16 mouse cellular contexts compared by ENCODE assay signal in the genomic region with DNA sequence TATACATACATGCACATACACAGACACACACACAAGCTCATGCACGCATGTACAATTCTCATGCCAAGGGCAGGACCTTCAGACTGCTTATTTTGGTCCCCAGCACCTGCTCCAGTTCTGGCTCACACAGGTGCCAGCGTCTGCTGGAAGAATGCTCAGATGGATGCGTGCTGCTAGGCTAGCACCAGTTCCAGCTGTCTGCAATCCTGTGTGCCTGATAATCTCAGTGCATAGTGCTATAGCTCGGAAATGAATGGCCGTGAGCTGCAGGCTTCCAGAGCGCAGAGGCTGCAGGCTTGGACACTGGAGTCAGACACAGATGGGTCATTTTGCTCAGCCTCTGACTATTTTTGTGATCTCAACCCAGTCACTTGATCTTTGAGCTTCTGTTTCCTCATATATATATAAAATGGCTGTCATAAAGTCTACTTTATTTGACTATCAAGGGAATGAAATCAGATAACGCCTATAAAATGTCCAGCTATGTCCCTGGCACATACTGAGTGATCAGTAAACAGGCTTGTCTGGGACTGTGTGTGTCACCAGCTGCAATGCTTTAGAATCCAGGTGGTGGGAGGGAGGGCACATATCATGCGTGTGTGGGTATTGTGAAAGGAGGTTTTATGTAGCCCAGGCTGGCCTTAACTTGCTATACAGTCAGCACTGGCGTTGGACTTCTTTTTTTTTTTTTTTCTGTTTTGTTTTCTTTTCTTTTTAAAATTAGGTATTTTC.
DNase-seq lines count a peak whose midpoint lies in the region; ATAC-seq and TF ChIP-seq lines count a peak whose summit lies in the region.
"Had no signal": no experiment of that assay in that cellular context is flagged by ENCODE, and none has a peak within 500 bp of the region (broad histone marks: within the 10 kb centered on the region; RNA-seq: fewer than 3 reads in every experiment).

No protein-coding gene starts in this region.

- H3K4me2 ChIP-seq in embryonic facial prominence, embryonic 14.5 days (ENCODE audit: low read depth, low read length): no peak overlapping the region
- peak overlapping the region; percentile 27; the same call in 1 of the 2 replicates for H3K4me2 ChIP-seq in intestine, postnatal 0 days (replicated peaks; ENCODE audit: low read depth)
- H3K4me2 ChIP-seq: embryonic facial prominence, embryonic 13.5 days; heart, embryonic 12.5 days had no signal

- TF ChIP-seq CTCF in intestine, postnatal 0 days (IDR thresholded peaks at IDR 0.05; ENCODE audit: low read depth): no peak
- TF ChIP-seq CTCF in thymus, adult 2 months (IDR thresholded peaks at IDR 0.05; ENCODE audit: borderline replicate concordance, control insufficient read depth, extremely low read depth, insufficient read depth, low read length, poor library complexity): no peak

- no peak overlapping the region for H3K4me3 ChIP-seq in embryonic facial prominence, embryonic 14.5 days (ENCODE audit: low read depth, low read length)
- no peak overlapping the region for H3K4me3 ChIP-seq in embryonic facial prominence, embryonic 10.5 days
- H3K4me3 ChIP-seq in intestine, postnatal 0 days (ENCODE audit: low read depth, low read length): no peak overlapping the region
- H3K4me3 ChIP-seq in thymus, adult 2 months (ENCODE audit: control insufficient read depth, insufficient read depth, low read length): no peak overlapping the region
- H3K4me3 ChIP-seq: embryonic facial prominence, embryonic 13.5 days; heart, embryonic 12.5 days; midbrain, embryonic 10.5 days had no signal

- H3K4me1 ChIP-seq in embryonic facial prominence, embryonic 14.5 days (ENCODE audit: control insufficient read depth, insufficient read depth, low read length): peaks cover 3% of the 10 kb centered on the region; the same call in 1 of the 2 replicates
- H3K4me1 ChIP-seq in embryonic facial prominence, embryonic 10.5 days: peaks cover 2% of the 10 kb centered on the region; the same call in 1 of the 2 replicates
- H3K4me1 ChIP-seq in intestine, postnatal 0 days (replicated peaks; ENCODE audit: control insufficient read depth, insufficient read depth, low read length): no peaks in the 10 kb centered on the region
- H3K4me1 ChIP-seq in thymus, adult 2 months (replicated peaks; ENCODE audit: control insufficient read depth, insufficient read depth, low read length): no peaks in the 10 kb centered on the region

- H3K9me3 ChIP-seq in embryonic facial prominence, embryonic 14.5 days (ENCODE audit: control insufficient read depth, low read length): no peaks in the 10 kb centered on the region
- no peaks in the 10 kb centered on the region for H3K9me3 ChIP-seq in embryonic facial prominence, embryonic 10.5 days
- no peaks in the 10 kb centered on the region for H3K9me3 ChIP-seq in intestine, postnatal 0 days (ENCODE audit: control insufficient read depth)
- H3K9me3 ChIP-seq: embryonic facial prominence, embryonic 13.5 days; heart, embryonic 12.5 days; midbrain, embryonic 10.5 days had no signal

- H3K27ac ChIP-seq in embryonic facial prominence, embryonic 14.5 days (replicated peaks; ENCODE audit: low read depth, low read length): no peak overlapping the region
- no peak overlapping the region for H3K27ac ChIP-seq in embryonic facial prominence, embryonic 10.5 days (replicated peaks)
- peak overlapping the region; percentile 36; the same call in 1 of the 2 replicates for H3K27ac ChIP-seq in intestine, postnatal 0 days (ENCODE audit: low read depth, low read length)
- no peak overlapping the region for H3K27ac ChIP-seq in thymus, adult 2 months (ENCODE audit: control insufficient read depth, insufficient read depth, low read length)
- H3K27ac ChIP-seq: embryonic facial prominence, embryonic 13.5 days; midbrain, embryonic 10.5 days; stomach, postnatal 0 days had no signal

- DNase-seq in embryonic facial prominence, embryonic 14.5 days (ENCODE audit: low spot score): no peak
- no peak for DNase-seq in embryonic facial prominence, embryonic 10.5 days (ENCODE audit: low spot score)
- DNase-seq in left cerebral cortex, postnatal 4 days: peak; percentile 16
- no peak for DNase-seq in left cerebral cortex, postnatal 25 days (ENCODE audit: low spot score in 2 of 2)
- peak; percentile 42 for DNase-seq in brain, adult 2 months (ENCODE audit: low read depth, low spot score)
- DNase-seq in thymus, adult 2 months: no peak
- no peak for DNase-seq in urinary bladder, postnatal 10 days (ENCODE audit: low spot score)
- DNase-seq: adrenal gland, postnatal 36 days; cerebellum, postnatal 36 days; thymus, postnatal 25 days had no signal

- H3K27me3 ChIP-seq in embryonic facial prominence, embryonic 14.5 days (replicated peaks; ENCODE audit: control insufficient read depth, insufficient read depth, low read length): no peaks in the 10 kb centered on the region
- H3K27me3 ChIP-seq in embryonic facial prominence, embryonic 10.5 days (replicated peaks; ENCODE audit: low read depth, poor library complexity, severe bottlenecking): no peaks in the 10 kb centered on the region
- no peaks in the 10 kb centered on the region for H3K27me3 ChIP-seq in intestine, postnatal 0 days (replicated peaks; ENCODE audit: control insufficient read depth, insufficient read depth, low read length)
- H3K27me3 ChIP-seq in thymus, adult 2 months (ENCODE audit: control insufficient read depth, insufficient read depth, low read length): no peaks in the 10 kb centered on the region
- H3K27me3 ChIP-seq: embryonic facial prominence, embryonic 13.5 days; heart, embryonic 12.5 days had no signal

- H3K9ac ChIP-seq in embryonic facial prominence, embryonic 14.5 days (ENCODE audit: low read depth, low read length): no peak overlapping the region
- no peak overlapping the region; the same call in 1 of the 2 replicates for H3K9ac ChIP-seq in intestine, postnatal 0 days (ENCODE audit: low read depth, low read length)
- H3K9ac ChIP-seq: embryonic facial prominence, embryonic 13.5 days; heart, embryonic 12.5 days had no signal

- WGBS in embryonic facial prominence, embryonic 14.5 days: 79% methylated on average over 9 of the region's 9 CpGs
- WGBS in embryonic facial prominence, embryonic 10.5 days: 88% methylated on average over 9 of the region's 9 CpGs
- WGBS in intestine, postnatal 0 days: 41% methylated on average over 9 of the region's 9 CpGs
- WGBS in thymus, adult 2 months: 97% methylated on average over 9 of the region's 9 CpGs

- intact Hi-C loops in left cerebral cortex, postnatal 4 days (cut with DNase I): loop anchor here (10.0 kb wide), 1 partner anchor 90 kb away; the partner anchor contains the start of gene Eif4g2
- intact Hi-C loops in left cerebral cortex, postnatal 25 days (cut with DNase I): no loop called here

- peak; percentile 55; the same call in 1 of the 2 replicates for ATAC-seq in embryonic facial prominence, embryonic 14.5 days (ENCODE audit: low read depth)
- ATAC-seq in intestine, postnatal 0 days: peak; percentile 83
- ATAC-seq: activated CD4-positive, CD25-positive, alpha-beta regulatory T cell, adult 4 months had no signal

- no peaks in the 10 kb centered on the region for H3K36me3 ChIP-seq in embryonic facial prominence, embryonic 14.5 days (ENCODE audit: control insufficient read depth, insufficient read depth, low read length)
- H3K36me3 ChIP-seq in embryonic facial prominence, embryonic 10.5 days (replicated peaks): no peaks in the 10 kb centered on the region
- no peaks in the 10 kb centered on the region for H3K36me3 ChIP-seq in intestine, postnatal 0 days (ENCODE audit: control insufficient read depth, insufficient read depth)
- H3K36me3 ChIP-seq in thymus, adult 2 months (ENCODE audit: control insufficient read depth, insufficient read depth, low read length): no peaks in the 10 kb centered on the region
- H3K36me3 ChIP-seq: embryonic facial prominence, embryonic 13.5 days; heart, embryonic 12.5 days; midbrain, embryonic 10.5 days had no signal

- no peak for TF ChIP-seq POLR2A in thymus, adult 2 months (IDR thresholded peaks at IDR 0.05; ENCODE audit: control insufficient read depth, extremely low read depth, insufficient read depth, low read length, poor library complexity)

Comparison
In these comparisons a context has a peak if more than half of its experiments do, and no peak if none do; other contexts are left out.
1. DNase-seq: peak in left cerebral cortex, postnatal 4 days (single experiment) and brain, adult 2 months (single experiment); none in embryonic facial prominence, embryonic 14.5 days (single experiment), embryonic facial prominence, embryonic 10.5 days (single experiment), left cerebral cortex, postnatal 25 days (0 of 2), thymus, adult 2 months (single experiment) and urinary bladder, postnatal 10 days (single experiment).